Mouse (Mus musculus): ENCODE results near the gene Htr2b. TPM values are rescaled to one million over a fixed set of nuclear protein-coding genes. Genes with fewer than 3 reads are reported as not detected.

The Htr2b gene
- total and polyA plus RNA-seq, 2 experiments: not detected

DNA sequence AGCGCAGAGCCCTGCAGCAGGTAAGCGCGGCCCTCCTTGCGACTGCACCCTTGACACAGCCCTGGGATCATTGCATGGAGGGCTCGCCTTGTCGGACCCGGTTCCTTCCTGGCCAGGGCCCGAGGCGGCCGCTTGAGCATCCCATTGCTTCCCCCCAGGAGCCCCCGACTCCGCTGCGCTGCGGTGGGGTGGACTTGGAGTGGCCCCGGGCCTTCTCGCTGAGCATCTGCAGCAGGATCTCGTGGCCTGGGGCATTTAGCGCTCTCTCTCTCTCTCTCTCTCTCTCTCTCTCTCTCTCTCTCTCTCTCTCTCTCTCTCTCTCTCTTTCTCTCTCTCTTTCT lies 43.0 kb upstream of the Htr2b start:
- under 1% methylated on average over 18 of the region's 18 CpGs for WGBS
- Histone ChIP-seq H3K36me3 (ENCODE audit: control insufficient read depth, insufficient read depth, low read length) (no peaks in the 10 kb centered on the region), H3K27ac (replicated peaks; ENCODE audit: insufficient read depth, low read depth, low read length) (no peak overlapping the region), H3K4me1 (ENCODE audit: control insufficient read depth, insufficient read depth, low read length) (peaks cover 8% of the 10 kb centered on the region; the same call in 1 of the 2 replicates), H3K27me3 (ENCODE audit: control insufficient read depth, insufficient read depth, low read length) (no peaks in the 10 kb centered on the region), H3K9ac (ENCODE audit: low read depth, low read length) (peak overlapping the region; percentile 78), H3K4me3 (ENCODE audit: insufficient read depth, low read depth, low read length) (peak overlapping the region; percentile 83), H3K79me2 (ENCODE audit: control insufficient read depth, insufficient read depth, low read length) (no peaks in the 10 kb centered on the region)
- TF ChIP-seq CTCF (IDR thresholded peaks at IDR 0.05; ENCODE audit: low read depth, low read length) (no peak), POLR2A (IDR thresholded peaks at IDR 0.05; ENCODE audit: extremely low read depth, insufficient read depth, low read length) (no peak)
- no peak for DNase-seq (ENCODE audit: extremely low read depth, low read depth, low spot score)

- peak within 1 kb of the TSS; percentile 21 for H3K27ac ChIP-seq (replicated peaks; ENCODE audit: insufficient read depth, low read depth, low read length)
- peak within 1 kb of the TSS; percentile 83 for H3K4me3 ChIP-seq (ENCODE audit: insufficient read depth, low read depth, low read length)
- WGBS: 3% methylated on average over 40 of the region's 40 CpGs
- peak within 1 kb of the TSS; percentile 78 for H3K9ac ChIP-seq (ENCODE audit: low read depth, low read length)
- peak; percentile 92 for DNase-seq (ENCODE audit: extremely low read depth, low read depth, low spot score)
- H3K4me1 ChIP-seq (ENCODE audit: control insufficient read depth, insufficient read depth, low read length): peaks cover 8% of the 10 kb centered on the region; the same call in 1 of the 2 replicates
- peak; percentile 83 for TF ChIP-seq POLR2A (IDR thresholded peaks at IDR 0.05; ENCODE audit: extremely low read depth, insufficient read depth, low read length)
- TF ChIP-seq CTCF (IDR thresholded peaks at IDR 0.05; ENCODE audit: low read depth, low read length): no peak
- no peaks in the 10 kb centered on the region for H3K27me3 ChIP-seq (ENCODE audit: control insufficient read depth, insufficient read depth, low read length)
- H3K36me3 ChIP-seq (ENCODE audit: control insufficient read depth, insufficient read depth, low read length): no peaks in the 10 kb centered on the region
- no peaks in the 10 kb centered on the region for H3K79me2 ChIP-seq (ENCODE audit: control insufficient read depth, insufficient read depth, low read length)
Observed at GRCm38 (mm10) chr1:86154133-86154823, 42.5 kb upstream of the Htr2b start, which contains the start of gene Armc9. Gene Armc9, plus strand, starts transcription at chr1:86154780.

GRCm38 (mm10) chr1:86152618-86153017 lies 40.8 kb upstream of the Htr2b start:
- no peaks in the 10 kb centered on the region for H3K79me2 ChIP-seq (ENCODE audit: control insufficient read depth, insufficient read depth, low read length)
- no peaks in the 10 kb centered on the region for H3K36me3 ChIP-seq (ENCODE audit: control insufficient read depth, insufficient read depth, low read length)
- 88% methylated on average over 1 of the region's 1 CpGs for WGBS
- TF ChIP-seq POLR2A (IDR thresholded peaks at IDR 0.05; ENCODE audit: extremely low read depth, insufficient read depth, low read length) (no peak), CTCF (IDR thresholded peaks at IDR 0.05; ENCODE audit: low read depth, low read length) (peak; percentile 58; the same call in 1 of the 2 replicates)
- H3K9ac ChIP-seq (ENCODE audit: low read depth, low read length): no peak overlapping the region
- H3K27ac ChIP-seq (replicated peaks; ENCODE audit: insufficient read depth, low read depth, low read length): no peak overlapping the region
- peak; percentile 31 for DNase-seq (ENCODE audit: extremely low read depth, low read depth, low spot score)
- no peak overlapping the region for H3K4me3 ChIP-seq (ENCODE audit: insufficient read depth, low read depth, low read length)
- no peaks in the 10 kb centered on the region for H3K27me3 ChIP-seq (ENCODE audit: control insufficient read depth, insufficient read depth, low read length)
- peaks cover 8% of the 10 kb centered on the region; the same call in 1 of the 2 replicates for H3K4me1 ChIP-seq (ENCODE audit: control insufficient read depth, insufficient read depth, low read length)

- 77% methylated on average over 7 of the region's 7 CpGs for WGBS
- H3K4me3 ChIP-seq (ENCODE audit: insufficient read depth, low read depth, low read length): no peak overlapping the region
- H3K4me1 ChIP-seq (ENCODE audit: control insufficient read depth, insufficient read depth, low read length): peaks cover 8% of the 10 kb centered on the region; the same call in 1 of the 2 replicates
- H3K27ac ChIP-seq (replicated peaks; ENCODE audit: insufficient read depth, low read depth, low read length): no peak overlapping the region
- no peaks in the 10 kb centered on the region for H3K79me2 ChIP-seq (ENCODE audit: control insufficient read depth, insufficient read depth, low read length)
- no peaks in the 10 kb centered on the region for H3K36me3 ChIP-seq (ENCODE audit: control insufficient read depth, insufficient read depth, low read length)
- DNase-seq (ENCODE audit: extremely low read depth, low read depth, low spot score): no peak
- no peaks in the 10 kb centered on the region for H3K27me3 ChIP-seq (ENCODE audit: control insufficient read depth, insufficient read depth, low read length)
- TF ChIP-seq CTCF (IDR thresholded peaks at IDR 0.05; ENCODE audit: low read depth, low read length) (no peak), POLR2A (IDR thresholded peaks at IDR 0.05; ENCODE audit: extremely low read depth, insufficient read depth, low read length) (no peak)
- H3K9ac ChIP-seq (ENCODE audit: low read depth, low read length): no peak overlapping the region
Observed at GRCm38 (mm10) chr1:86151376-86151775, 39.6 kb upstream of the Htr2b start.

GRCm38 (mm10) chr1:86150929-86151328 lies 39.2 kb upstream of the Htr2b start:
- Histone ChIP-seq H3K4me1 (ENCODE audit: control insufficient read depth, insufficient read depth, low read length) (peaks cover 8% of the 10 kb centered on the region; the same call in 1 of the 2 replicates), H3K36me3 (ENCODE audit: control insufficient read depth, insufficient read depth, low read length) (no peaks in the 10 kb centered on the region), H3K27ac (replicated peaks; ENCODE audit: insufficient read depth, low read depth, low read length) (no peak overlapping the region), H3K79me2 (ENCODE audit: control insufficient read depth, insufficient read depth, low read length) (no peaks in the 10 kb centered on the region), H3K27me3 (ENCODE audit: control insufficient read depth, insufficient read depth, low read length) (no peaks in the 10 kb centered on the region), H3K9ac (ENCODE audit: low read depth, low read length) (no peak overlapping the region), H3K4me3 (ENCODE audit: insufficient read depth, low read depth, low read length) (no peak overlapping the region)
- TF ChIP-seq POLR2A (IDR thresholded peaks at IDR 0.05; ENCODE audit: extremely low read depth, insufficient read depth, low read length): no peak
- no peak for TF ChIP-seq CTCF (IDR thresholded peaks at IDR 0.05; ENCODE audit: low read depth, low read length)
- DNase-seq (ENCODE audit: extremely low read depth, low read depth, low spot score): no peak
- 83% methylated on average over 6 of the region's 6 CpGs for WGBS

GRCm38 (mm10) chr1:86148161-86148560 lies 36.4 kb upstream of the Htr2b start:
- no peak overlapping the region for H3K9ac ChIP-seq (ENCODE audit: low read depth, low read length)
- H3K27ac ChIP-seq (replicated peaks; ENCODE audit: insufficient read depth, low read depth, low read length): no peak overlapping the region
- no peaks in the 10 kb centered on the region for H3K36me3 ChIP-seq (ENCODE audit: control insufficient read depth, insufficient read depth, low read length)
- no peak overlapping the region for H3K4me3 ChIP-seq (ENCODE audit: insufficient read depth, low read depth, low read length)
- no peaks in the 10 kb centered on the region for H3K4me1 ChIP-seq (ENCODE audit: control insufficient read depth, insufficient read depth, low read length)
- H3K79me2 ChIP-seq (ENCODE audit: control insufficient read depth, insufficient read depth, low read length): no peaks in the 10 kb centered on the region
- no peaks in the 10 kb centered on the region for H3K27me3 ChIP-seq (ENCODE audit: control insufficient read depth, insufficient read depth, low read length)
- WGBS: 78% methylated on average over 9 of the region's 9 CpGs
- DNase-seq (ENCODE audit: extremely low read depth, low read depth, low spot score): no peak
- TF ChIP-seq CTCF (IDR thresholded peaks at IDR 0.05; ENCODE audit: low read depth, low read length) (no peak), POLR2A (IDR thresholded peaks at IDR 0.05; ENCODE audit: extremely low read depth, insufficient read depth, low read length) (no peak)

All from liver, adult 2 months (tissue).